Mouse (Mus musculus): ENCODE measurements around the gene Wdfy4. TPM values are rescaled to one million over a fixed set of nuclear protein-coding genes. Genes with fewer than 3 reads are reported as not detected.

Gene Wdfy4
- total and polyA plus RNA-seq, 3 experiments: under 0.01 TPM; not detected in 2

GRCm38 (mm10) chr14:33175059-33175821 lies 10.1 kb downstream of the Wdfy4 start:
- H3K9me3 ChIP-seq (replicated peaks): peaks cover 47% of the 10 kb centered on the region
- DNase-seq (ENCODE audit: low spot score): no peak
- no peak overlapping the region for H3K4me3 ChIP-seq (ENCODE audit: low read depth, low read length)
- TF ChIP-seq POLR2AphosphoS5 (IDR thresholded peaks at IDR 0.05; ENCODE audit: insufficient replicate concordance, low read depth, low read length): no peak
- no peak for TF ChIP-seq GATA1 (IDR thresholded peaks at IDR 0.05; ENCODE audit: borderline replicate concordance, low read length)
- TF ChIP-seq GATA2 (IDR thresholded peaks at IDR 0.05; ENCODE audit: borderline replicate concordance, low read depth, low read length): no peak
- no peak for TF ChIP-seq TAL1 (conservative IDR thresholded peaks at IDR 0.05; ENCODE audit: low read depth, low read length)
- TF ChIP-seq CTCF (IDR thresholded peaks at IDR 0.05; ENCODE audit: low read depth, low read length): no peak
- H3K27me3 ChIP-seq (ENCODE audit: insufficient read depth, low read length): no peaks in the 10 kb centered on the region
- no peaks in the 10 kb centered on the region for H3K4me1 ChIP-seq (ENCODE audit: insufficient read depth, low read depth, low read length)
- no peaks in the 10 kb centered on the region for H3K36me3 ChIP-seq (replicated peaks)
- no peak for ATAC-seq (ENCODE audit: extremely low read depth, insufficient number of reproducible peaks, low FRiP score, poor library complexity, severe bottlenecking)

- TF ChIP-seq TAL1 (conservative IDR thresholded peaks at IDR 0.05; ENCODE audit: low read depth, low read length): no peak
- DNase-seq (ENCODE audit: low spot score) (no peak), ATAC-seq (ENCODE audit: extremely low read depth, insufficient number of reproducible peaks, low FRiP score, poor library complexity, severe bottlenecking) (no peak)
- Histone ChIP-seq H3K27me3 (ENCODE audit: insufficient read depth, low read length) (no peaks in the 10 kb centered on the region), H3K36me3 (replicated peaks) (no peaks in the 10 kb centered on the region), H3K9me3 (replicated peaks) (peaks cover 61% of the 10 kb centered on the region), H3K4me3 (ENCODE audit: low read depth, low read length) (no peak overlapping the region), H3K4me1 (ENCODE audit: insufficient read depth, low read depth, low read length) (no peaks in the 10 kb centered on the region)
Measured at GRCm38 (mm10) chr14:33171942-33172341, 13.4 kb downstream of the Wdfy4 start.

DNA sequence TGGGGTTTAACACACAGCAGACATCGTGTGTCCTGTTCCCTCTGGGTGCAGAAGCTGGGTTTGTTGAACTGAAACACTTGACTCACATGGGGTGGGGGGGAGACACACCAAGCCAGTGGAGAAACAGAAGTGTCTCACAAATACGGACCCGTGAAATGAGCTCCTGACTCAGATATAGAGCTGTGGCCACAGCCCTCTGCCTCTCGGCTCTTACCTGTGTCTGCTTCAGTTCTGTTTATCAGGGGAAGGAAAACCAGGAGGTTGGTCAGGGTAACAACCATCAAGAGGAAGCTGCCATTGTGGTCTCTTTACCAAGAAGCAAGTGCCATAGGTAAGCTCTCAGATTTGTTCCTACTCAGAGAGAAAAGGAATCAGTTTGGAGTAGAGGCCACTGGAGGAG lies 16.6 kb downstream of the Wdfy4 start:
- ATAC-seq (ENCODE audit: extremely low read depth, insufficient number of reproducible peaks, low FRiP score, poor library complexity, severe bottlenecking) (no peak), DNase-seq (ENCODE audit: low spot score) (no peak)
- Histone ChIP-seq H3K4me1 (ENCODE audit: insufficient read depth, low read depth, low read length) (no peaks in the 10 kb centered on the region), H3K9me3 (replicated peaks) (peaks cover 52% of the 10 kb centered on the region), H3K27me3 (ENCODE audit: insufficient read depth, low read length) (no peaks in the 10 kb centered on the region), H3K4me3 (ENCODE audit: low read depth, low read length) (no peak overlapping the region), H3K36me3 (replicated peaks) (no peaks in the 10 kb centered on the region)
- TF ChIP-seq TAL1 (conservative IDR thresholded peaks at IDR 0.05; ENCODE audit: low read depth, low read length) (no peak), POLR2AphosphoS5 (IDR thresholded peaks at IDR 0.05; ENCODE audit: insufficient replicate concordance, low read depth, low read length) (no peak), CTCF (IDR thresholded peaks at IDR 0.05; ENCODE audit: low read depth, low read length) (no peak), GATA2 (IDR thresholded peaks at IDR 0.05; ENCODE audit: borderline replicate concordance, low read depth, low read length) (no peak), GATA1 (IDR thresholded peaks at IDR 0.05; ENCODE audit: borderline replicate concordance, low read length) (no peak)

- no peaks in the 10 kb centered on the region for H3K27me3 ChIP-seq (ENCODE audit: insufficient read depth, low read length)
- no peak for DNase-seq (ENCODE audit: low spot score)
- no peak for ATAC-seq (ENCODE audit: extremely low read depth, insufficient number of reproducible peaks, low FRiP score, poor library complexity, severe bottlenecking)
- peaks cover 29% of the 10 kb centered on the region for H3K9me3 ChIP-seq (replicated peaks)
- H3K4me1 ChIP-seq (ENCODE audit: insufficient read depth, low read depth, low read length): no peaks in the 10 kb centered on the region
- no peaks in the 10 kb centered on the region for H3K36me3 ChIP-seq (replicated peaks)
- H3K4me3 ChIP-seq (ENCODE audit: low read depth, low read length): no peak overlapping the region
- no peak for TF ChIP-seq TAL1 (conservative IDR thresholded peaks at IDR 0.05; ENCODE audit: low read depth, low read length)
- no peak for TF ChIP-seq GATA2 (IDR thresholded peaks at IDR 0.05; ENCODE audit: borderline replicate concordance, low read depth, low read length)
- no peak for TF ChIP-seq GATA1 (IDR thresholded peaks at IDR 0.05; ENCODE audit: borderline replicate concordance, low read length)
- TF ChIP-seq POLR2AphosphoS5 (IDR thresholded peaks at IDR 0.05; ENCODE audit: insufficient replicate concordance, low read depth, low read length): no peak
- no peak for TF ChIP-seq CTCF (IDR thresholded peaks at IDR 0.05; ENCODE audit: low read depth, low read length)
Measured at GRCm38 (mm10) chr14:33162238-33162637, 23.1 kb downstream of the Wdfy4 start.

GRCm38 (mm10) chr14:33158268-33158667 lies 27.0 kb downstream of the Wdfy4 start:
- Histone ChIP-seq H3K4me1 (ENCODE audit: insufficient read depth, low read depth, low read length) (no peaks in the 10 kb centered on the region), H3K36me3 (replicated peaks) (no peaks in the 10 kb centered on the region), H3K27me3 (ENCODE audit: insufficient read depth, low read length) (no peaks in the 10 kb centered on the region), H3K4me3 (ENCODE audit: low read depth, low read length) (no peak overlapping the region), H3K9me3 (replicated peaks) (peaks cover 46% of the 10 kb centered on the region)
- DNase-seq (ENCODE audit: low spot score) (no peak), ATAC-seq (ENCODE audit: extremely low read depth, insufficient number of reproducible peaks, low FRiP score, poor library complexity, severe bottlenecking) (no peak)
- no peak for TF ChIP-seq CTCF (IDR thresholded peaks at IDR 0.05; ENCODE audit: low read depth, low read length)
- no peak for TF ChIP-seq GATA1 (IDR thresholded peaks at IDR 0.05; ENCODE audit: borderline replicate concordance, low read length)
- no peak for TF ChIP-seq POLR2AphosphoS5 (IDR thresholded peaks at IDR 0.05; ENCODE audit: insufficient replicate concordance, low read depth, low read length)
- no peak for TF ChIP-seq TAL1 (conservative IDR thresholded peaks at IDR 0.05; ENCODE audit: low read depth, low read length)
- no peak for TF ChIP-seq GATA2 (IDR thresholded peaks at IDR 0.05; ENCODE audit: borderline replicate concordance, low read depth, low read length)

DNA sequence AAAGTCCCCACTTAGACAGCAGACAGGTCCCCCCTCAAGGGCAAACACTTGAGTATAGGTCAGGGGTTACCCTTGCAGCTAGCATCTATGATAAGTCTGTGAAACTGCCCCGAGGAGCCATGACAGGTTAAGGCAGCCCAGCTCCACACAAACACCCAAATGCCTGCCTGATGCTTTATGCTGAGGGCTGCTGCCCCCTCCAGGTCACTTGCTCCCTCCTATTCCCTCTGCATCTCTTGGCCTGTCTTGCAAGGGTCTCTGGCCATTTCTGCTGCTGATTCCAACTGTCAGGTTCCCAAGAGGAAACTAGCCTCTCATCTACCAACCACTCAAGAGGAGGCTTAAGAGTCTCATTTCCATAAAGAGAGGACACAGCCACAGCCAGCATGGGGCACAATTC lies 32.4 kb downstream of the Wdfy4 start:
- H3K4me3 ChIP-seq (ENCODE audit: low read depth, low read length): no peak overlapping the region
- ATAC-seq (ENCODE audit: extremely low read depth, insufficient number of reproducible peaks, low FRiP score, poor library complexity, severe bottlenecking) (no peak), DNase-seq (ENCODE audit: low spot score) (no peak)
- no peaks in the 10 kb centered on the region for H3K36me3 ChIP-seq (replicated peaks)
- TF ChIP-seq CTCF (IDR thresholded peaks at IDR 0.05; ENCODE audit: low read depth, low read length) (no peak), TAL1 (conservative IDR thresholded peaks at IDR 0.05; ENCODE audit: low read depth, low read length) (no peak), GATA2 (IDR thresholded peaks at IDR 0.05; ENCODE audit: borderline replicate concordance, low read depth, low read length) (no peak), GATA1 (IDR thresholded peaks at IDR 0.05; ENCODE audit: borderline replicate concordance, low read length) (no peak), POLR2AphosphoS5 (IDR thresholded peaks at IDR 0.05; ENCODE audit: insufficient replicate concordance, low read depth, low read length) (no peak)
- H3K27me3 ChIP-seq (ENCODE audit: insufficient read depth, low read length): no peaks in the 10 kb centered on the region
- peaks cover 74% of the 10 kb centered on the region for H3K9me3 ChIP-seq (replicated peaks)
- H3K4me1 ChIP-seq (ENCODE audit: insufficient read depth, low read depth, low read length): no peaks in the 10 kb centered on the region

Data from G1E (cell line).